Mouse (Mus musculus) ES-E14 (cell line): ENCODE measurements at regions not wholly inside any gene's neighbourhood (a gene's known extent, or its start where the extent isn't known, plus 50 kb on each side); places are given as distances from the start of the nearest gene placed in this dataset.

ENCODE experiments used
- CHD2 ChIP-seq: IDR thresholded peaks from 2 replicates; pipeline ENCODE4 v1.6.1; 2014; ENCODE audit warnings: mild to moderate bottlenecking, low read depth, low read length, inconsistent platforms
- HCFC1 ChIP-seq: IDR thresholded peaks from 2 replicates; pipeline ENCODE4 v1.6.1; 2012; ENCODE audit warnings: low read length, inconsistent platforms, borderline replicate concordance; ENCODE audit not compliant: insufficient read depth
- MAFK ChIP-seq: IDR thresholded peaks from 2 replicates; pipeline ENCODE4 v1.6.1; 2014; ENCODE audit warnings: mild to moderate bottlenecking, low read depth, low read length, inconsistent platforms; ENCODE audit not compliant: insufficient read depth
- ZC3H11A ChIP-seq: IDR thresholded peaks from 2 replicates; pipeline ENCODE4 v1.6.1; 2012; ENCODE audit warnings: low read depth, mild to moderate bottlenecking, inconsistent platforms, low read length, borderline replicate concordance
- ZNF384 ChIP-seq: IDR thresholded peaks from 2 replicates; pipeline ENCODE4 v1.6.1; 2012; ENCODE audit warnings: low read depth, low read length, inconsistent platforms

GRCm38 (mm10) chr3:60821463-60821862 is 181.1 kb upstream of the P2ry1 start:
- TF ChIP-seq HCFC1 (no peak), ZC3H11A (no peak), CHD2 (no peak), ZNF384 (no peak), MAFK (no peak)
